Mouse (Mus musculus) kidney, postnatal 25 days (tissue): ENCODE measurements around the gene Adam10.

Experiments used
- DNase-seq, 2 experiments: peaks; one replicate each; pipeline ENCODE4 v3.0.0; 2021; ENCODE audit warnings: mixed read lengths in 2 of 2

The Adam10 gene

DNA sequence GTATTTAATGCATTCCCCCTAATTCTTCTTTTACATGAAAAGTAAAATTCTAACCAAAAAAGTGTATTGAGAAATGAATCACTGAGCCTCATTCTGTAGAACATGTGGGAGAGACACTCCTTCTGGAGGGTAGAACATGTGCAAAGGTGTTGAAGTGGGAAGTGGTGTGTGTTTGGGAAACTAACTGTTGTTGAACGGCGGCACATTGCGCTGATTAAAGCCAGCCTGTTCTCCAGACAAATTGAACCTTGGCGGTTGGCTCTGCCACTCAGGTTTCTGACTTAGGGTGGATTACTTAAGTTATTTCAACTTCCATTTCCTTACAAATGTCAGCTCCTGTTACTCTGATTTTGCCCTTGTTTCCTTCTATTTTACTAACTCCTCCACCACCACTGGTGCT lies 5.1 kb upstream of the Adam10 start:
- no peak for DNase-seq

DNA sequence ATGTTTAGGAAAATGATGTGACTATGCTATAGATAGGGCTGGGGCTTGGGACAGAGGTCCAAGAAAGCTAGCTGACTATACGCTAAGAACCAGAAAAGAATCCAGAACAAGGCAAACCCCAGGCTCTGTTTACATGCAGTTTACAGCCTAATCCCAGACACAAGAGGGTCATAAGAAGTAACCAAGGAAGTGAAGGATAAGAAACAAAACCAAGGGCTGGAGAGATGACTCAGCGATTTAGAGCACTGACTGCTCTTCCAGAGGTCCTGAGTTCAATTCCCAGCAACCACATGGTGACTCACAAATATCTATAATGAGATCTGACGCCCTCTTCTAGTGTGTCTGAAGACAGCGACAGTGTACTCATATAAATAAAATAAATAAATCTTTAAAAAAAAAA lies 3.7 kb upstream of the Adam10 start:
- DNase-seq = no peak

DNA sequence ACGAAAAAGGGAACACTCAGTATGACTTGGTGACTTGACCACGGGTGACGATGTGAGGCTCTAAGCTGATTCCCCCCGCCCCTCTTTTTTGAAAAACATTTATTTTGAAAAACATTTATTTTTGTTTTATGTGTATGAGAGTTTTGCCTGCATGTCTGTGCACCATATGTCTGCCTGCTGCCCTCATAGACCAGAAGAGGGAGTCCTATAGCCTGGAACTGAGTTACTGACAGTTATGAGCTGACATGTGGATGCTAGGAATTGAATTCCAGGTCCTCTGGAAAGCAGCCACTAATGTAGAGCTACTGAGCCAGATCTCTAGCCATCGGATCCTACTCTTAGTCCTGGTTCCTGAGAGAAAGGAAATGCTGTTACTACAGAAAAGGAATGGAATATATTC lies 2.8 kb upstream of the Adam10 start:
- DNase-seq = no peak

DNA sequence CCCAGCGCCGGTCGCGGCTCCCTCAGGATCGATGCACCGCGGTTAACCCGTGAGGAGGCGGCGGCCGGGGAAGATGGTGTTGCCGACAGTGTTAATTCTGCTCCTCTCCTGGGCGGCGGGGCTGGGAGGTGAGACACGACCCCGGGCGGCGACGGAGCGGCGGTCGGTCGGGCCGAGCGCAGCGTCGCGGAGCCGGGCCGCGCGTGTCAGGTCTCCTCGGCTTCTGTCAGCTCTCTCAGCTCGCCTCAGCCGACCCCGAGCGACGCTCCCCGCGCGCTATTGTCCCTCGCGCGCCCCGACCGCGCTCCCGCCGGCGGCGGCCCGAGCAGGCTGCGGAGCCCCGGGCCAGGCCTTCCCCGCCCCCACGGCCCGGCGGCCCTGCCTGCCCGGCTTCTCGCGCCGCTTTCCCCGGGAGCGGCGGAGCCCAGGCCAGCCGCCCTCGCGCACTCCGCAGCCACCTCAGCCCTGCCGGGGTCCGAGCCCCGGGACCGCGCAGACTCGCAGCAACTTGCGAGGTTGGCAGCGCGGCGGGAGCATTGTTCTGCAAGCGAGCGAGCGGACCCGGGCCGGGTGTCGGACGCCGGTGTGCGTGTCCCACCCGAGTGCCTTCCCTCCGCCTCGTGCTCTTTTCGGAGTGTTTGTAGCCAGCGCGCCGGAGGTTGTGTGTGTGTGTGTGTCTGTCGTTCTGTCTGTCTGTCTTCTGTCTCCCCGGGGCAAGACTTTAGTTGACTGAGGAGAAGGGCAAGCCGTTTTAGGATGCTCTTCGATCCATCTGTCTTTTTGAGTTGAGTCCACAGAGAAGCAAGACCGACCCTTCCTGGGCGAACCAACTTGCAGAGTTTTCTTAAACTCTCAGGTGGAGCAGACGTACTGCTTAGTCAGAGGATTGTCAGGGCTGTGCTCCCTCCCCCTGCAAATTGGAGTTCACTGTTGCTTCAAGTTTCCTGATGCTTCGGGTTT lies 615 bp downstream of the Adam10 start:
- peak; percentile 44 to 72 for DNase-seq

DNA sequence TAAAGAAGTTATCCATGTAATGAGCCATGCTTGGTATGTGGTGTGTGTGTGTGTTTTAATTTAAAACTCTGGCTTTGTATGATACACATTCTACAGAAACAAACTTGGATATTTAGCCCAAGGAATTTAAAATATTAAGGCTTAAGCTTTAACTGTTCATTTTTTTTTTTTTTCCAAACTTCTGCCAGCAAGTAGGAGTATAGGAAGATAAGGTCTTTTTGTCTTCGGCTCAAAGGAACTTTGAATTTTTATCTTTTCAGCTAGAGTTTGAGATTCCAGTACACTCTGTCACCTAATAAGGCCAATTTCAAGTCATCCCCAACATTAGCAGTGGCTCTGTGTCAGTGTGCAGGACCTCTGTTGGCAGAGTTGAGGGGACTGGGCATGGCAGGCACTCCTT lies 3.4 kb downstream of the Adam10 start:
- no peak for DNase-seq

DNA sequence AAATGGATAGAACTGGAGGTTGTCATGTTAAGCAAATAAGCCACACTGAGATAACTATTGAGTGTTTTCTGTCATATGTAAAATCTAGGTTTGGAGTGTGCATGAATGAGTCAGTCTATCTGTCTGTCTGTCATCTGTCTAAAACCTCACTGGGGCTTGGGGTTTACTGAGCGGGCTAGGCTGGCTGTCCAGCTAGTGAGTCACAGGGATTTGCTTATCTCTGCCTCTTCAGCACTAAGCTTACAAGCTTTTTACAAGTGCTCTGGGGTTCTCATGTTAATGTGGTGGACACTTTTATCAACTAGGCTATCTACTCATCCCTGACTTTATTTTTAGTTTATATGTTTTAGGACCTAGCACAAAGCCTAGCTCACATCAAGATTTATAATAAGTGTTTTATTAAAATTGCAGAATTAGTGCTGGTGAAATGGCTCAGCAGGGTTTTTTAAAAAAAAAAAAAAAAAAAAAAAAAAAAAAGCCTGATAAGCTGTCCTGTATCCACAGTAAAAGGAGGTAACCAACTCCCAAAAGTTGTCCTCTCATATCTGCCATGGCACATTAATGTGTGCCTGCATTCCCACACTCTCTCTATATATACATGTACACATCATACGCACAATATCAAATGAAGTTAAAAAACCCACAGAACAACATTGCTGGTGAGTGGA lies 9.6 kb downstream of the Adam10 start:
- no peak for DNase-seq

DNA sequence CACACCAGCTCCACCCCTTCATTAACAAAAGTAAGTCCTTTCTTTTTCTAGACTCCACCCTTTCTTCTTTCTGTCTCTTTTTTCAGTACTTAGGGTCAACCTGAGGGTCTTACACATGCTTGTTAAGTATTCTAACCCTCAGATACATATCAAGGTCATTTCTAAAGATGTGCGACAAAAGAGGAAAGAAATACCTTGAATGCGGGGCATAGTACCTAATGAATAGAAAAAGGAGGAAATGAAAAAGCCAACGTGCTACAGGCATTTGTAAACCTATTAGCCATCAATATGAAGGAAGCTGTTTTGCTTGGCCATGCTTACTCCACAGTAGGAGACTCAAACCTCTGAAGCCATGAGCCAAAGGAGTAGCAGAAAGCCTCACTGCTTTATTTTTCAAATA lies 11.1 kb downstream of the Adam10 start:
- no peak for DNase-seq

DNA sequence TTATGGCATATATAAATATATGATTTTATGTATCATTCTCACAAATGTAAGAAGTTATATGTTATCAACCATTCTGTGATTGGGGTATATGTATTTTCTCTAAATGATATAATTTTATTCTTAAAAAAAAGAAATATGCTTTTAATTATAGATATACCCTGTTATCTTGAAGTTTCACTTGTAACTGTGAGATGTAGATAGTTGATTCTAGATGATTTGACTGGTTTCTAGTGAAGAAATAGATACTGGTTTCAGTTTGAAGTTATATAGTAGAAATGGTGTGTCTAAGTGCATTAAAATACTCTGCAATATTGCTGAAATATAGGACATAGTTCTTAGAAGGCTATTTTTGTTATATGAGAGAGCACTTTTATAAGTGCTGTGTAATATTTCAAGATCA lies 11.8 kb downstream of the Adam10 start:
- no peak for DNase-seq

DNA sequence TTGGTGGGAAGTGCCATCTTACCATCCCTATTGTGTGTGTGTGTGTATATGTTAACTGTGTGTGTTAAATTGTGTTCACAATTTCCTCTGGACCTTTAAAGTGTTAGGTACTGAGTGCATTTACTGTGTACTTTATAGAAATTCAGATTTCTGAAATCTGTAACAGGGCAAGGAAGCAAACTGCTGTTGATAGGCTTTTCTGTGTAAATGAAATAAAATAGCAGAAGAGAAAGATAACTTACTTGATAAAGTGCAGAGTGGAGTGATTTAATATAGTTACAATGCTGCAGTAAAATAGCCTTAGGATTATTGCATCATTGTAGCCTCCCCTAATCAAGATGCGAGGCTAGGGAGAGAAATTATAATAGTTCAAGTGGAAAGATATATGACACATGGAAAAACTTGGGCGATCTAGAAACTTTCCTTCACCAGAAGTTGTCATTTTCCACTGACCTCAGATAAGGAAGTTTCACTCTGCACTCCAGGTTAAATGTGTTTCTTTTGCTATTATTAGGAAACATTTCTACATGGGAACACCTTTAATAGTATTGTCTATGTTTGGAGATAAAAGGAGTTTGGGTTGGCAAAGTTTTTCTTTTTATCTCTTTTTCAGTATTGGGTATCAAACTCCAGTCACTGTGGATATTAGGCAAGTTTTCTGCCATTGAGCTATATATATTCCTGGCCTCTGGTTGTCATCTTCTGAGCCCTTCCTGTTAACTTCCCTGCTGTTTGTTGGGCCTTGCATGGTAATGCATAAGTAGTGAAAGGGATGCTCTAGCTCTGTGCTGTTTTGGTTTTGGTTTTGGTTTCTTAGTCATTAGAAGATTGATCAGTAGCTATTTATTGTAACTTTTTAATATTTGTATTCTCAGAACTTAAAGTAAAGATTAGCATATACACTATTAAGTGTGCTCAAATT lies 13.2 kb downstream of the Adam10 start:
- no peak for DNase-seq

DNA sequence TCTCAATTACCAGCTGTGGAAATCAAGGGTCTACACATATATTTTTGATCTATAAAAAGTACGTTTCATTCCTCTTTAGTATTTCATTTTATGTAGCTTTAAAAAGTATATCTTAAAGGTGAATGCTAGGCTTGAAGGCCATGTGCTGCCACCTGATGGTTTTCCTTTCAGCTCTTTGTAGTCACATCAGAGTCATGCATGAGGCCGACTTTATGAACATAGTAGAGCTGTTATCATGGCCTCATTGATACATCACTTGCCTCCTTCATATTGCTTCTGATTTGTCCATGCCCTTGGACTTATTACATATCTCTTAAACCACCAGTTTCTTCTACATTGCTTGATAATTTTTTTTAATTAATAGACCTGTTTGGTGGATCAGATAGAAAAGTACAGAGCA lies 16.9 kb downstream of the Adam10 start:
- DNase-seq = no peak

DNA sequence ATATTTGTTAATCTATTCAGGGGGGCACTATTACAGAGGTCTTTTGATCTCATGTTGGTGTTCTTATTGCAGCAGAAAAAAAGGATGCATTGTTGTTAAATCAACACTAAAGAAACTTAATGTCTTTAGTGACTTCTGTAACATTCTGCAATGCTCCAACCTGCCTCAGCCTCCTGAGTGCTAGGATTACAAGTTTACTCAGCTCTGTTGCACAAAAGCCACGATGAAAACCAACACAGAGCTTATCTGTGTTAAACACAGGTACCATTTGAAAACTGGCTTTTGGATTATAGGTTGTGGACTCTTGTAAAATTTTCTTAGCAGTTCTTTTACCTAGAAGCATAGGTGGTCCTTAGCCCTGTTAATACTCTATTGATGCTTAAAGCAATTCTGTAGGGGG lies 19.3 kb downstream of the Adam10 start:
- DNase-seq = no peak

DNA sequence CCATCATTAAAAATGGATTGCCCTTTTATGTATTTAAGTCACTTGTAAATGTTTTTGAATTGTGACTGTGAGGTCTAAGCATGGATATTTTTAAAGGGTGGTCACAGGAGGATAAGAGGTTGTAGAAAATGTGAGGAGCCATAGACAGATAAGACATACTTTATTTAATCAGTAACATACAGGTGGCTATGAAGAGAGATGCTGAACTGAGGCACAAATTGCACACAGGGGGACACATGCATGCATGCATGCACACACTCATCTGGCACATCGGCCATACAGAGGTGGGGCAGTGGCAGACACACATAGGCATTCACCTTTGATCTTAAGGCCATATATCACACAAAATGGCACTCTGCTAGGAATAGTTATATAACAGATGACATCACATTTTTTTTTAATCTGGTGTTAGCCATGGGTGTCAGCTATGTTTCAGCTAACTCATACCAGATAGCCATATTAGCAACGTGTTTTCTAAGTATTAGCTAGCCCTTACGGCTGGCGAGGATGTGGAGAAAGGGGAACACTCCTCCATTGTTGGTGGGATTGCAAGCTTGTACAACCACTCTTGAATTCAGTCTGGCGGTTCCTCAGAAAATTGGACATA lies 24.9 kb downstream of the Adam10 start:
- DNase-seq = no peak

DNA sequence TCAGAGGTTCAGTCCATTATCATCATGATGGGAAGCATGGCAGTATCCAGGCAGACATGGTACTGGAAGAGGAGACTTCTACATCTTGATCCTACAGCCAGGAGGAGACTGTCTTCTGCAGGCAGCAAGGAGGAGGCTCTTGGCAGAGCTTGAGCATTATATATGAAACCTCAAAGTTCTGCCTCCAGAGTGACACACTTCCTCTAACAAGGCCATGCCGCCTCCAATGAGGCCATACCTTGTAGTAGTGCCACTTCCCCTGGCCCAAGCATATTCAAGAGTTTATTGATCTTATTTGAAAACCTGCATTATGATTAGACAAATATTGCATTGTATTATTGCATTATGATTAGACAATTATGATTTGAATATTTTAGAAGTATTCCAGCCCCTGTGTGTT lies 27.6 kb downstream of the Adam10 start:
- no peak for DNase-seq

DNA sequence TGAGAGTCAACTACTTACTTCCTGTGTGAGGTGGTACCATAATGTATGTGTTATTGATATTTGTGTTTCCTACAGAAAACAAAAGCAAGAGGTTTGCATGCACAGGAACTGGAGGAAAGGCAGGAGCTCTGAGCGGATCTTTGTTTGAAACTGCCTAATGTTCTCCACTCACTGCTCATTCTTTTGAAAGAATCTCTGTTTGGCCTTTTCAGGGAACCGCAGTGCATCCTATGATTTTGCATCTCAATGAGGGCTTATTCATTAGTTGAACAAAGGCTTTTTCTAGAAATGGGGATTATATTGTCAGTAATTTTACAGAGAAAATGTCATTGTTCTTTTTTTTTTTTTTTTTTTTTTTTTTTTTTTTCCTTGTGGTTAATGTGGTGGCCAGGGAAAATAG lies 50.7 kb downstream of the Adam10 start:
- DNase-seq = no peak

DNA sequence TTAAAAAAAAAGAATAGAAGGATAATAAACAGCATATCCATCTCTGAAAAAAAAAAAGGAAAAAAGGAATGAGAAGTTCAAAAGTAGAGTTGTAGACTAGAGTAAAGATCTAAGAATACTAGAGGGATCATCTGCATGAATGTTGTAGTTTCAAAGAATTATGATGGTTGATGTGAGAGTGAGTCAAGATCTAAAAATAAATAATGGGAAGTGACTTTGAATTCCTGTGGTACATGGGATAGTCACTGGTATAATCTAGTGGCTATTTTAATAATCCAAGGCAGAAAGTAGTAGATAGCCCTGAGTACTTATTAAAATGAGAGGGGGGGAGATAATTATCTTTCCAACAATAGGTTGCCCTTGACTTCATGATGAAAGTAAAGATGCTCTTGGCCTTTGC lies 52.3 kb downstream of the Adam10 start:
- no peak for DNase-seq

DNA sequence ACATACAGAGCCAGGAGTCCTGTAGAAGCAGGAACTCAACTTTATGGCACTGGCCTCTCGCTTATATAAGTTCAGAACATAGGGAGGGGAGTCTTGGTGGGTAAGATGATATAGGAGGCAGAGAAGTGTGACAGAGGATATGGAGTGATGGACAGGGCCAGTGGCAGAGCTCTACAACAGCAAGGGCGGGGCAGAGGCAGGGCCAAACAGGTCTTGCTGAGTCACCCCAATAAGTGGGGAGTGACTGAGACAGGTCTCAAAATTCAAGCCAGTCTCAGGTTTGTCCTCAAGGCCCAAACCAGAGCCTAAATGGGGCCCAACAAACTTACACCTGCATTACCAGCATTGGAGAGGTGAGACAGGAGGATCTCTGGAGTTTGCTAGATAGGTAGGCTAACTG lies 54.4 kb downstream of the Adam10 start:
- no peak for DNase-seq

DNA sequence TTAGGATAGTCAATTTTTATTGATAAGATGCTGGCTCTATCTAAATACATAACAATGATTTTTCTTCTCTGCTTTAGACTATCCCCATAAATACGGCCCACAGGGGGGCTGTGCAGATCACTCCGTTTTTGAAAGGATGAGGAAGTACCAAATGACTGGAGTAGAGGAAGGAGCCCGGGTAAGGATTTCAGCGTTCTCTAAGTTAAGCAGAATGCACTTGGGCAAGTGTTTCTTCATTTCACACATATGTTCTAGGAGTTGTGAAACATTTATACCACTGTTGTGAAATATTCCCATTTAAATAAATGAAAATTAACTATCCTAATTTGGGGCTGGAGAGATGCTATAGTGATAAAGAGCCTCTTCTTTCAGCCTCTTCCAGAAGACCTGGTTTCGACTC lies 61.2 kb downstream of the Adam10 start:
- DNase-seq = no peak

DNA sequence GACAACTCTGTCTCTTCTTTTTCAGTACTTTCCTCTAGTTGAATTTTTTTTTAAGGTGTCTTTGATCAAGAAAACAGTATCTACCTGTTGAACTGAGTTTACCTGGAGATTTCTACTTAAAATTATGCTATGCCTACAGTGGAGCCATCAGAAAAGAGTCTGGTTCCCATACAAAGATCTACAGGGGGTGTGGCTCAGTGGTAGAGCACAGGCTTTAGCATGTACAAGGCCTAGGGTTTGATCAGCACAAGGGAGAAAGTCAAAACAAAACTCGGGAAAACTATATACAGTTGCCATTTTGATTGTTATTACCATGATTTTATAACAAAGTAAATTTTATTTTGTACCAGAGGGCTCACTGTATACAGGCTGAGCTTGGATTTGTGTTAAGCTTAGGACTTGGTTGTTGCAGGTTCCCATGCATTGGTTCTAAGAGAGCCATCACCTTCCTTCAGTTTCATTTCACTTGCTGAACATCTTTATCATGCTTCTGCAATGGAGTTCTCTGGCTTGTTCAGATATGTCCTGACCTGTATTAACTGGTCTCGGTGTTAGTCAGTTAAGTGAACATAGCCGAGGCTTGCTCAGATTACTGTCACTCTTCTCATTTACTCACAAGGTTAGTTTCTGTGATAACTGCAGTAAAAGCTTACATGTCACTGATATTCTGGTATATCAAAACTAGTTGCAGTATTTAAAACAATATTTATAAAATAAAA lies 72.9 kb downstream of the Adam10 start:
- DNase-seq = no peak

DNA sequence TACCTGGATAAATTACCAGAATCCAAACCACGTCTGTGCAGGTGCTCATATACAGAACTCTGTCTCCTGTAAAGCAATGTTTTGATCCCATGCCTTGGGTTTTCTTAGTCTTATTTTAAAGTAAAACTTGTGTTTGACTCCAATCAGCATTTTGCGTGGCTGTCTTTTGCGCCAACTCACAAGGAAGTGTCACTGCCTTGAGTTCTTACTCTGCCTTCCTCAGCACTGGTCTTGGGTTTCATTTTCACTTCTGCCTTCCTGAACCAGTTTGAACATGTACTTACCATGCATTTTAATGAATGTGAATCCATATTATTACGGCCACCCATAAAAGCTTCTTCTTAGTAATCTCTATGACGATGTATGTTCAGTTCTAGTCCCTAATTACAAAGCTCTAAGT lies 82.2 kb downstream of the Adam10 start:
- DNase-seq = no peak

DNA sequence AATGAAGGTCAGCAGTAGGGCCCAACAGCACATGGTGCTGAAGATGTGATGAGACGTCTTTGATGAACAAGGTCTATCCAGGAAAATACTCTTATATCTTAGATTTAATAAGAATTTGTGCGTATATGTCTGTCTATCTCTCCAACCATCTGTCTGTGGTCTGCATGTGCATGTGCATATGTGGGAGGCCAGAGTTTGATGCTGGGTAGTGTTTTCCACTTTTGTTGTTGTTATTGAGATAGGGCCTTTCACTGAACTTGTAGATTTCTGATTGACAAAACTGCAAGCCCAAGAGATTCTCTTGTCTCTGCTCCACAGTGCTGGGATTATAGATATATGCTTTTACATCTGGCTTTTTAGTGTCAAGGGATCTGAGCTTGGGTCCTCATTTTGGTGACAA lies 96.7 kb downstream of the Adam10 start:
- DNase-seq = no peak

DNA sequence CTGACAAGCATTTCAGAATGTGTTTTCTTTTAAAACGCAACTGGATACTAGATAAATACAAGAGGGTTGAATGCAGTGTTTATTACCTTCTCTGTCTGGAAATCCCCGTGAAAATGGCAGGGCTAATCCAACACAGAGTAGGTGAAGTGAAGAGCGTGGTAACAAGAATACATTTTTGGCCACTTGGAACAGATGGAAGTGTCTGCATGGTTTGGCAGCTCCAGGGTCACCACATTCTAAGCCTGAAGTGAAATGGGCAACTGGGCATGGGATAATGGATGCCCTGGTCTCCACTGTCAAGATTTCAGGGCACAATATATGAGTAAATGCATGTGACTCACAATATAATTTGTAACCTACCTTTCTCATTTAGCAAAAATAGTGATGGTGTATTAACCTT lies 103.4 kb downstream of the Adam10 start:
- DNase-seq = no peak

DNA sequence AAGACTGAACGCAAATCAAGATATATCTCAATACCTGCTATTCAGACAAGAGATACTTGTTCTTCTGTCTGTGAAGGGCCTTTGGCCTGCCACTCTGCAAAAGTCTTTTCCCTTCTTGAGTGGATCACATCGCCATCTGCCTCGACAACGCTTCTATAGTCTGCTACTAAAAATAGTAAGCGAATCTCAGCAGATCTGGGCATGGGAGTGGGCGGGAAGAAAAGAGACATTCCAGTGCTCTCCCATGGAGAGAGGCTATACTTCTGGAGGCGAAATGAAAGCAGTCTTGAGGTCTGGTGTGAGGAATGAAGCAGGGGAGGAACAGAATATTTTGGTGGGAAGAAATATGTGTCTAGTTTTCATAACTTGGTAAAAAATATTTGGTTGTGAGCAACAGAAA lies 109.9 kb downstream of the Adam10 start:
- DNase-seq = no peak
